Mouse (Mus musculus) liver, embryonic 12.5 days (tissue): ENCODE results near the gene Kdsr. TPM values are rescaled to one million over a fixed set of nuclear protein-coding genes. Genes with fewer than 3 reads are reported as not detected.
A peak's percentile ranks its signal among the peaks of the same experiment; 100 is the strongest.

Experiments
- ATAC-seq: fragments of 200-750 bp; cut with Nextera tagmentation; 2 replicates; pipeline ENCODE4 v1.8.0; 2017; ENCODE audit warnings: moderate number of reproducible peaks, mild to moderate bottlenecking, moderate library complexity
- H3K27ac ChIP-seq: fragments of 300-500 bp; sonication (generic); 2 replicates; pipeline ENCODE4 v1.5.1; 2016; ENCODE audit warnings: mild to moderate bottlenecking
- H3K27me3 ChIP-seq: fragments of 300-500 bp; sonication (generic); replicated peaks from 2 replicates; pipeline ENCODE4 v1.6.1; 2016; ENCODE audit warnings: mild to moderate bottlenecking, moderate library complexity
- H3K36me3 ChIP-seq: fragments of 300-500 bp; sonication (generic); 2 replicates; pipeline ENCODE4 v1.6.1; 2016; ENCODE audit warnings: mild to moderate bottlenecking, moderate library complexity
- H3K4me1 ChIP-seq: fragments of 300-500 bp; sonication (generic); 2 replicates; pipeline ENCODE4 v1.6.1; 2016
- H3K4me2 ChIP-seq: fragments of 300-500 bp; sonication (generic); 2 replicates; pipeline ENCODE4 v1.6.1; 2016; ENCODE audit warnings: mild to moderate bottlenecking, moderate library complexity
- H3K4me3 ChIP-seq: fragments of 300-500 bp; sonication (generic); 2 replicates; pipeline ENCODE4 v1.5.1; 2016; ENCODE audit warnings: mild to moderate bottlenecking, moderate library complexity
- H3K9ac ChIP-seq: fragments of 300-500 bp; sonication (generic); 2 replicates; pipeline ENCODE4 v1.6.1; 2016; ENCODE audit warnings: mild to moderate bottlenecking, moderate library complexity
- H3K9me3 ChIP-seq: fragments of 300-500 bp; sonication (generic); replicated peaks from 2 replicates; pipeline ENCODE4 v1.6.1; 2016; ENCODE audit warnings: mild to moderate bottlenecking, moderate library complexity
- WGBS: fragments of 180-500 bp; shearing (Covaris S2); methylation state at CpG from one replicate; pipeline ENCODE4 v1.1.7; 2016; ENCODE audit not compliant: insufficient replicate concordance; 5-methylcytosine and 5-hydroxymethylcytosine counted together
- polyA plus RNA-seq: library from polyadenylated mRNA; unstranded; fragments of >200 nt; fragmentation: Nextera tagmentation; extraction: Ambion mirVana; gene quantifications from 2 replicates; pipeline ENCODE4 v1.2.1, GENCODE M21; 2016

Kdsr gene
- polyA plus RNA-seq, 1 experiment from 2014 or later = 3.8 TPM

GRCm38 (mm10) chr1:106707036-106707880 lies 52.3 kb downstream of the Kdsr start:
- 61% methylated on average over 6 of the region's 6 CpGs for WGBS
- no peak overlapping the region for H3K4me2 ChIP-seq
- no peak overlapping the region for H3K9ac ChIP-seq
- H3K36me3 ChIP-seq = no peaks in the 10 kb centered on the region
- H3K27ac ChIP-seq = no peak overlapping the region
- H3K4me1 ChIP-seq = 0 out of 2 replicates have a peak, but pooled peaks cover under 1% of the 10 kb centered on the region
- no peaks in the 10 kb centered on the region for H3K9me3 ChIP-seq
- no peak overlapping the region for H3K4me3 ChIP-seq
- no peak for ATAC-seq
- H3K27me3 ChIP-seq = peaks cover 6% of the 10 kb centered on the region

- Histone ChIP-seq H3K9ac (no peak overlapping the region), H3K4me2 (no peak overlapping the region), H3K9me3 (no peaks in the 10 kb centered on the region), H3K36me3 (no peaks in the 10 kb centered on the region), H3K27ac (no peak overlapping the region), H3K4me1 (no peaks in the 10 kb centered on the region), H3K4me3 (no peak overlapping the region), H3K27me3 (no peaks in the 10 kb centered on the region)
- ATAC-seq = no peak
- WGBS = 45% methylated on average over 3 of the region's 3 CpGs
Measured at GRCm38 (mm10) chr1:106703183-106703582, 56.3 kb downstream of the Kdsr start.

GRCm38 (mm10) chr1:106702471-106703175 lies 56.9 kb downstream of the Kdsr start:
- no peak for ATAC-seq
- Histone ChIP-seq H3K9ac (no peak overlapping the region), H3K4me2 (no peak overlapping the region), H3K4me1 (no peaks in the 10 kb centered on the region), H3K36me3 (no peaks in the 10 kb centered on the region), H3K4me3 (no peak overlapping the region), H3K27ac (no peak overlapping the region), H3K27me3 (no peaks in the 10 kb centered on the region), H3K9me3 (no peaks in the 10 kb centered on the region)
- 54% methylated on average over 4 of the region's 4 CpGs for WGBS

GRCm38 (mm10) chr1:106700520-106701114 lies 58.9 kb downstream of the Kdsr start:
- Histone ChIP-seq H3K4me3 (no peak overlapping the region), H3K9me3 (no peaks in the 10 kb centered on the region), H3K4me2 (no peak overlapping the region), H3K27ac (no peak overlapping the region), H3K27me3 (no peaks in the 10 kb centered on the region), H3K4me1 (no peaks in the 10 kb centered on the region), H3K9ac (no peak overlapping the region), H3K36me3 (no peaks in the 10 kb centered on the region)
- 76% methylated on average over 9 of the region's 9 CpGs for WGBS
- ATAC-seq = no peak

GRCm38 (mm10) chr1:106696472-106696871 lies 63.1 kb downstream of the Kdsr start:
- 71% methylated on average over 5 of the region's 5 CpGs for WGBS
- no peak overlapping the region for H3K9ac ChIP-seq

GRCm38 (mm10) chr1:106695649-106696048 lies 63.9 kb downstream of the Kdsr start:
- Histone ChIP-seq H3K9ac (no peak overlapping the region), H3K4me1 (no peaks in the 10 kb centered on the region), H3K9me3 (no peaks in the 10 kb centered on the region), H3K27ac (no peak overlapping the region), H3K36me3 (no peaks in the 10 kb centered on the region), H3K27me3 (no peaks in the 10 kb centered on the region), H3K4me3 (no peak overlapping the region), H3K4me2 (no peak overlapping the region)
- 66% methylated on average over 4 of the region's 4 CpGs for WGBS
- no peak for ATAC-seq

More at GRCm38 (mm10) chr1:106696472-106696871, 63.1 kb downstream of the Kdsr start:
- Histone ChIP-seq H3K27ac (no peak overlapping the region), H3K27me3 (no peaks in the 10 kb centered on the region), H3K9me3 (no peaks in the 10 kb centered on the region), H3K36me3 (no peaks in the 10 kb centered on the region), H3K4me2 (no peak overlapping the region), H3K4me3 (no peak overlapping the region), H3K4me1 (no peaks in the 10 kb centered on the region)
- ATAC-seq = no peak

GRCm38 (mm10) chr1:106694316-106694715 lies 65.2 kb downstream of the Kdsr start:
- no peak overlapping the region for H3K4me3 ChIP-seq
- no peaks in the 10 kb centered on the region for H3K27me3 ChIP-seq
- WGBS = 76% methylated on average over 6 of the region's 6 CpGs
- no peak overlapping the region for H3K4me2 ChIP-seq
- no peak overlapping the region for H3K9ac ChIP-seq
- H3K4me1 ChIP-seq = no peaks in the 10 kb centered on the region
- ATAC-seq = no peak
- H3K9me3 ChIP-seq = no peaks in the 10 kb centered on the region
- H3K36me3 ChIP-seq = no peaks in the 10 kb centered on the region
- H3K27ac ChIP-seq = no peak overlapping the region

GRCm38 (mm10) chr1:106692599-106692998 lies 66.9 kb downstream of the Kdsr start:
- Histone ChIP-seq H3K4me2 (no peak overlapping the region), H3K4me3 (no peak overlapping the region), H3K27me3 (no peaks in the 10 kb centered on the region), H3K36me3 (no peaks in the 10 kb centered on the region), H3K4me1 (peaks cover 7% of the 10 kb centered on the region; the same call in 1 of the 2 replicates), H3K27ac (no peak overlapping the region), H3K9me3 (no peaks in the 10 kb centered on the region), H3K9ac (no peak overlapping the region)
- peak; percentile 72 for ATAC-seq

- no peaks in the 10 kb centered on the region for H3K36me3 ChIP-seq
- no peak overlapping the region for H3K9ac ChIP-seq
- 72% methylated on average over 6 of the region's 6 CpGs for WGBS
- no peak for ATAC-seq
- H3K4me1 ChIP-seq = peaks cover 10% of the 10 kb centered on the region; the same call in 1 of the 2 replicates
- H3K4me3 ChIP-seq = no peak overlapping the region
- H3K9me3 ChIP-seq = no peaks in the 10 kb centered on the region
- no peak overlapping the region for H3K27ac ChIP-seq
- no peaks in the 10 kb centered on the region for H3K27me3 ChIP-seq
- no peak overlapping the region for H3K4me2 ChIP-seq
Measured at GRCm38 (mm10) chr1:106690887-106691286, 68.6 kb downstream of the Kdsr start.

GRCm38 (mm10) chr1:106688161-106688516 lies 71.4 kb downstream of the Kdsr start:
- no peak overlapping the region for H3K4me3 ChIP-seq
- H3K27ac ChIP-seq = no peak overlapping the region
- no peaks in the 10 kb centered on the region for H3K27me3 ChIP-seq
- ATAC-seq = no peak
- no peak overlapping the region for H3K9ac ChIP-seq
- H3K4me2 ChIP-seq = no peak overlapping the region
- no peaks in the 10 kb centered on the region for H3K36me3 ChIP-seq
- WGBS = 44% methylated on average over 5 of the region's 5 CpGs
- H3K4me1 ChIP-seq = peaks cover 10% of the 10 kb centered on the region; the same call in 1 of the 2 replicates
- no peaks in the 10 kb centered on the region for H3K9me3 ChIP-seq

GRCm38 (mm10) chr1:106687435-106688160 lies 71.9 kb downstream of the Kdsr start:
- Histone ChIP-seq H3K9ac (no peak overlapping the region), H3K4me1 (peaks cover 10% of the 10 kb centered on the region; the same call in 1 of the 2 replicates), H3K27me3 (no peaks in the 10 kb centered on the region), H3K27ac (no peak overlapping the region), H3K9me3 (no peaks in the 10 kb centered on the region), H3K4me2 (no peak overlapping the region), H3K36me3 (no peaks in the 10 kb centered on the region), H3K4me3 (no peak overlapping the region)
- WGBS = 68% methylated on average over 18 of the region's 18 CpGs
- ATAC-seq = no peak
